Mouse (Mus musculus): Measurements from ENCODE around the gene Rnf8.
"Not testable (repeated sequence)": the region's sequence is repeated elsewhere in the genome, so short reads cannot be mapped to it uniquely, and the experiment has no call there.

Rnf8 gene

GRCm38 (mm10) chr17:29614115-29615023 lies at the start of gene Rnf8, which contains the start of gene Gm28043:
Rnf8 (plus strand) TSS chr17:29614790.
Gm28043 (plus strand) TSS chr17:29614876.
- DNase-seq (ENCODE audit: low spot score) = peak; percentile 89

DNA sequence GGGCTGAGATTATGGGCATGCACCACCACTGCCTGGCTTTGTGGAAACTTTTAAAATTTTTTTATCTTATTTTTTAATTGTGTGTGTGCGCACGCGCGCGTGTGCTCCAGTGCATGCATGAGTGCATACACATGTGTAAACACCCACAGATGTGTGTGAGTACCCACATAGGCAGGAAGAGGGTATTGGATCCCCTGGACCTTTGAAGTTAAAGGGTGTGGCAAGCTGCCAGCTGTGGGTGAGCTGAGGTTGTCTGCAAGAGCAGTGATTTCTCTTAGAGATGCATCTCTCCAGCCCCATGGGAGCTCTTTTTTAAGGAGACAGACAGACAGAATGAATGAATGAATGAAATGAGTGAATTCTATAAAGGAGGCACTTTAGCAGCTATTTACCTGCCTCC lies 49.1 kb upstream of the Rnf8 start:
- DNase-seq (ENCODE audit: low spot score) = no peak

- no peak for DNase-seq (ENCODE audit: low spot score)
Observed at GRCm38 (mm10) chr17:29568435-29568834, 46.2 kb upstream of the Rnf8 start.

GRCm38 (mm10) chr17:29569831-29570230 lies 44.8 kb upstream of the Rnf8 start:
- DNase-seq (ENCODE audit: low spot score) = no peak

- no peak for DNase-seq (ENCODE audit: low spot score)
Observed at GRCm38 (mm10) chr17:29579579-29580126, 34.9 kb upstream of the Rnf8 start.

GRCm38 (mm10) chr17:29583569-29583968 lies 31.0 kb upstream of the Rnf8 start:
- no peak for DNase-seq (ENCODE audit: low spot score)

DNA sequence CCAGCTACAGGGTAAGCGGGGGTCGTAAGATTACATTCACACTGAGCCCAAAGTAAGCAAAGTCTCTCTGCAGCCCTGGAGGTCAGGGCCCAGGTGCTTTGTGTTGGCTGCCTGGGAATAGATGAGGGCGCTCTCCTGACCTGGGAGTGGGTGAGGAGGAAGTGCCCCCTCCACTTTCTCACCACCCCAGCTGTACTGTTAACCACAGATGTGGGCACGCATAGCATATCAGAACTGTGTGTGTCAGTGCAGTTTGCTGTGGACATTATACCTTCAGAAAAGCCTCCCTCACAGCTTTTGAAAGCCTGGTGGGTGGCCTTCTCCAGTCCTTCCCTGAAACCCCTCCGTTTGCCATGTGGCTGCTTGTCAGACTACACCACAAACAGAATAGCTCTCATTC lies 30.3 kb upstream of the Rnf8 start:
- no peak for DNase-seq (ENCODE audit: low spot score)

DNA sequence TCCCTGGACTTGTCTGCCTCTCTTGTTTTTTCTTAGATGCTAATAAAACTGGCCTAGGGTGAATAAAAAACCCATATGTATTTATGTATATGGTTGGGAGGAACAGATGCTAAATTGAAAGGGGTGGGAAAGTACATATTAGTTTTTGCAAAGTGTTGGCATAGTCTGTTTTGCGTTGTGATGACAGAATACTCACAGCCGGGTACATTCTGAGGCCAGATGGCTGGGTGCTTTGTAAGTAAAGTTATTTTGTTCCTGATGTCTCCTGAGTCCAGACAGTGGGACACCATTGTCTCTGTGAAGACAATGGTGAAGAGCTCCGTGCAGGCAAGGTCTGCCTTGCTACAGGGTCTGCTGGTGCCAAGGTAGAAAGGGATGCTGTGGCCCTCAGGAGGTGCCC lies 29.9 kb upstream of the Rnf8 start:
- DNase-seq (ENCODE audit: low spot score) = no peak

GRCm38 (mm10) chr17:29585446-29585845 lies 29.1 kb upstream of the Rnf8 start:
- DNase-seq (ENCODE audit: low spot score) = no peak

GRCm38 (mm10) chr17:29586921-29587320 lies 27.7 kb upstream of the Rnf8 start:
- no peak for DNase-seq (ENCODE audit: low spot score)

GRCm38 (mm10) chr17:29589221-29589898 lies 25.2 kb upstream of the Rnf8 start:
- DNase-seq (ENCODE audit: low spot score) = no peak

- no peak for DNase-seq (ENCODE audit: low spot score)
Observed at GRCm38 (mm10) chr17:29595891-29596770, 18.5 kb upstream of the Rnf8 start.

DNA sequence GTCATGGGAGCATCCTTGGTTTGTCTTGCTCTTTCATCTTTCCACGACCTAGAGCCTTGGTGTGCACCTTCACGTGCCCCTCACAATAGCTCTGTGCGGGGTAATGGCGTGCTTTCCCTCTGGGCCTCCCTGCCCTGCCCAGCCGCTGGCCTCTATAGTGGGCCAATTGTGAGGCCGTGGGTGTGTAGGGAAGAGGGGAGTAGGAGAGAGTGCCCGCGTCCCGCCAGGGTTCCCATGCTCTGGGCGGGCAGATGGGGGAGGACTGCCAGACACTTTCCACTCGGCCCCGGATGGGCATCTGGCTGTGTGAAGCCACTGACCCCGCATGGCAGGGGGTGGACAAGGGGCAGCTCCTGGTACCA lies 17.8 kb upstream of the Rnf8 start:
- no peak for DNase-seq (ENCODE audit: low spot score)

DNA sequence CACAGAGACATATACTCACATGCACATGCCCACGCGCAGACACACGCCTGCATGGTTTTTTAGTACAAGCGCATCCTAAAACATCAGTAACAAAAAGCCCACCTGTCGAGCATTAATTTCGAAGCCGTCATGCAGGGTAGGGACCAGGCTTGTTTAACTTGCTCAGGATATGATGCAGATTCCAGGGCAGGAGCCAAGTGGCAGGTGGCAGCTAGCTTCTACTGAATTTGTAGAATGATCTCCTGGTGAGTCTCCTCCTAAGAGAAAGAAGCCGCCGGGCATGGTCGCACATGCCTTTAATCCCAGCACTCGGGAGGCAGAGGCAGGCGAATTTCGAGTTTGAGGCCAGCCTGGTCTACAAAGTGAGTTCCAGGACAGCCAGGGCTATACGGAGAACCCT lies 15.5 kb upstream of the Rnf8 start:
- no peak for DNase-seq (ENCODE audit: low spot score)

- DNase-seq (ENCODE audit: low spot score) = no peak
Observed at GRCm38 (mm10) chr17:29599537-29599936, 15.1 kb upstream of the Rnf8 start.

DNA sequence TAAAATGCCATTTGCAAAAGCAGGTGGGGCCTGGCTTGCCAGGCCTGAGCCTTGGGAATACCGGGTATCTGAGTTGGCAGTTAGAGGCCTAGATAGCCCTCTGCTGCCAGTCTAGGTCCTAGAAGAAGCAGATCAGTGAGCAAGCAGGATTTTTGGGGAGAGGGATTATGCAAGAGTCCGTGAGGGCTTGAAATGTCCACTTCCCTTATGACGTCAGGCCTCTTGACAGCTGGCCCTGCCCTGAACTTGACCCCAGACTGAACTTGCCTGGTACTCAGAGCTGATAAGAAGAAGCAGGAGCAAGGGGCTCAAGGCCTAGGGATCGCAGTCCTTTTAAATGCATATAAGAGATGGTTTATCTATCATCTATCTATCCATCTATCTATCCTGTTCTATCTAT lies 13.2 kb upstream of the Rnf8 start:
- no peak for DNase-seq (ENCODE audit: low spot score)

- no peak for DNase-seq (ENCODE audit: low spot score)
Observed at GRCm38 (mm10) chr17:29603283-29603682, 11.3 kb upstream of the Rnf8 start.

DNA sequence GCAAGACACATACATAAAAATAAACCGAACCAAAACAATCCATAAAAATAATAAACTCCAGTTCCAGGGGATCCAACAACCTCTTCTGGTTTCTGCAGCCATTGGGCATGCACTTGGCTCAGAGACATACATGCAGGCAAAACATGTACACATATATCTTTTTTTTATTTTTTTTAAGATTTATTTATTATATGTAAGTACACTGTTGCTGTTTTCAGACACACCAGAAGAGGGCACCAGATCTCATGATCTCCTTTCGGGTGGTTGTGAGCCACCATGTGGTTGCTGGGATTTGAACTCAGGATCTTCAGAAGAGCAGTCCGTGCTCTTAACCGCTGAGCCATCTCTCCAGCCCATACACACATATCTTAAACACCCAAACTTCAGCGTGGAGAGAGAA lies 1.1 kb upstream of the Rnf8 start:
- not testable (repeated sequence) for DNase-seq (ENCODE audit: low spot score)

DNA sequence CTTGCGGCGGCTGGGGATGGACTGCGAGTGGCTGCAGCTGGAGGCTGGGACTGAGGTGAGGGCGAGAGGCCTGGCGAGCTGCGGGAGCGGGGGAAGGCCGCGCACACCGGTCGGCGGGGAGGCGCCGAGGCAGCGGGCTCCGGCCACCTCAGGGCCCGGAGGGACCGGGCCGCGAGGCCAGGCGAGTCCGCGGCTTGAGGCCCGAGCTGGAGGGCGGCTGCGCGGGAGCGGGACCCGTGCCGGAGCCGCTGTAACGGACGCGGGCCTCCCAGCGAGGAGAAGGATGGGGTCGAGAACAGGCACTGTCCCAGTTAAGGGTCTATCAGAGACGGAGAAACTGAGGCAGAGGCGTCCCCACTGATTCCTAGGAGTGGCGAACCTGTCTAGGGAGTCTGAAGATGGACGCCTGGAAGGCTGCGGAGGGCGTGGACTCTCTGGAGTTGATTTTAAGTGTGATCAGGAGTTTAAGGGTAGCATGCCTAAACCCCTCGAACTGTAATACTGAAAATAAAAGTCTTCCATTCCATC lies 498 bp downstream of the Rnf8 start:
- no peak for DNase-seq (ENCODE audit: low spot score)

DNA sequence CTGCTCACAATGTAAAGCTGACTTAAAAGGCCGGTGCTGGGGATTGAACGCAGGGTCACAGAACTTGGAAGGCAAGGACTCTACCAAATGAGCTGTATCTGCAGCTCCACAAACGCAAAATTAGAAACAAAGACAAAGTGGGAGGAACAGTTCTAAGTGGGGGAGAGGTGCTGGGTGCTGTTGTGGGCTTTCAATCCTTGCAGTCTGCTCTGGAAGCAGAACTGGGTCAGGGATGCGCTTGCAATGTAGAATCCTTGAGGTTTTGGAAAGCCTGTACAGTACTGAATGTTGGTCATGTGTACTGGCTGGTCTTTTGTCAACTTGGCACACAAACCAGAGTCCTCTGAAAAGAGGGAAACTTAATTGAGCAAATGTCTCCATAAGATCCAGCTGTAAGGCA lies 1.0 kb downstream of the Rnf8 start:
- DNase-seq (ENCODE audit: low spot score) = no peak

DNA sequence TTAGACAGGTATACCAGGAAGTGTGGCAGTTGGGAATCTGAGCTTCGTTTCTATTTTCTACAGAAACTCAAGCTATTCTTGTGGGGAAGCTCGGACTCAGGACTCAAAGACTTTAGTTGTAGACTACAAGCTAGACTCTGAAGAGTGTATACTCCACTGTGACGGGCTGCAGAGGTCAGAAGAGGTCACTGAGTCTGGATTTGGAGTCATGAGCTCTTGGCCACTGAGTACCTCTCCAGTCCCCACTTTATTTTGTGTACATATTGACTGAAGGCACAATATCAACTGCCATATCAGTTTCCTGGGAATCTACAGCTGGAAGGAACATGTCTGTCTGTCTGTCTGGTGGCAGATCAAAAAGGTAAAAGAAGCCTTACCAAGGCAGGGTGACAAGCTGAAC lies 4.6 kb downstream of the Rnf8 start:
- no peak for DNase-seq (ENCODE audit: low spot score)

- DNase-seq (ENCODE audit: low spot score) = no peak
Observed at GRCm38 (mm10) chr17:29623488-29623887, 8.9 kb downstream of the Rnf8 start.
